Mouse (Mus musculus) lung, adult 2 months (tissue): ENCODE measurements around the gene Mrpl43.

ENCODE experiments used
- CTCF ChIP-seq: fragments of 200-500 bp; IDR thresholded peaks from 2 replicates; pipeline ENCODE4 v1.5.1; 2011; ENCODE audit warnings: mild to moderate bottlenecking, low read length, control low read depth; ENCODE audit not compliant: insufficient read depth
- POLR2A ChIP-seq: fragments of 200-500 bp; IDR thresholded peaks from 2 replicates; pipeline ENCODE4 v1.6.1; 2011; ENCODE audit warnings: low read depth, mild to moderate bottlenecking, control low read depth, low read length, borderline replicate concordance; ENCODE audit errors: extremely low read depth

- TF ChIP-seq CTCF (no peak), POLR2A (no peak)
These were observed 2.3 kb downstream of the Mrpl43 start for GRCm38 (mm10) chr19:45003740-45004516.
